Mouse (Mus musculus) heart, adult 2 months (tissue): ENCODE results near the gene Madcam1.

Experiments used
- CTCF ChIP-seq: fragments of 200-600 bp; IDR thresholded peaks from 2 replicates; pipeline ENCODE4 v1.8.1; 2022; ENCODE audit warnings: antibody characterized with exemption, mild to moderate bottlenecking, moderate library complexity
- EP300 ChIP-seq: fragments of 200-500 bp; IDR thresholded peaks from 2 replicates; pipeline ENCODE4 v1.6.1; 2011; ENCODE audit warnings: low read depth, low read length, control low read depth; ENCODE audit not compliant: insufficient read depth
- POLR2A ChIP-seq: fragments of 200-500 bp; IDR thresholded peaks from 2 replicates; pipeline ENCODE4 v1.6.1; 2011; ENCODE audit warnings: mild to moderate bottlenecking, low read depth, low read length, control low read depth; ENCODE audit not compliant: insufficient read depth

DNA sequence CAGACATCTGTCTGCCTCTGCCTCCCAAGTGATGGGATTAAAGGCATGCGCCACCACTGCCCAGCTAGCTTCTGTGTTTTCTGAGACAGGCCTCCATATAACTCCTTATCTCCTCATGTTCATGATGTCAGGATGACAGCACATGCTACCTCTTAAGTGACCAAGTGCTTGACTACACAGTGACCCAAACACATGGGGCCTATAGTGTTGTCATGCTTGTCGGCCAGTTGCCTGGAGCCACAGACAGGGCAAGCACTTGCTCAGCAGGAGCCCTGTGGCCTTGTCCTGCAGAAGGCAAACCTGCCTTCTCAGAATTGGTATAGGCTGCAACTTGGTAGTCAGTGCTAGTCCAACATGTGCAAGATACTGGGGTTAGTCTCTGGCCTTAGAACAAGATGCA is 21.9 kb downstream of the Madcam1 start:
- no peak for TF ChIP-seq CTCF
- TF ChIP-seq POLR2A: no peak
- TF ChIP-seq EP300: no peak
